Mouse (Mus musculus): Measurements from ENCODE around the gene Ccdc107. TPM values are rescaled to one million over a fixed set of nuclear protein-coding genes. Genes with fewer than 3 reads are reported as not detected.
A peak's percentile ranks its signal among the peaks of the same experiment; 100 is the strongest.

The Ccdc107 gene
- polyA plus RNA-seq, 1 experiment from 2014 or later, result 85.8 TPM

DNA sequence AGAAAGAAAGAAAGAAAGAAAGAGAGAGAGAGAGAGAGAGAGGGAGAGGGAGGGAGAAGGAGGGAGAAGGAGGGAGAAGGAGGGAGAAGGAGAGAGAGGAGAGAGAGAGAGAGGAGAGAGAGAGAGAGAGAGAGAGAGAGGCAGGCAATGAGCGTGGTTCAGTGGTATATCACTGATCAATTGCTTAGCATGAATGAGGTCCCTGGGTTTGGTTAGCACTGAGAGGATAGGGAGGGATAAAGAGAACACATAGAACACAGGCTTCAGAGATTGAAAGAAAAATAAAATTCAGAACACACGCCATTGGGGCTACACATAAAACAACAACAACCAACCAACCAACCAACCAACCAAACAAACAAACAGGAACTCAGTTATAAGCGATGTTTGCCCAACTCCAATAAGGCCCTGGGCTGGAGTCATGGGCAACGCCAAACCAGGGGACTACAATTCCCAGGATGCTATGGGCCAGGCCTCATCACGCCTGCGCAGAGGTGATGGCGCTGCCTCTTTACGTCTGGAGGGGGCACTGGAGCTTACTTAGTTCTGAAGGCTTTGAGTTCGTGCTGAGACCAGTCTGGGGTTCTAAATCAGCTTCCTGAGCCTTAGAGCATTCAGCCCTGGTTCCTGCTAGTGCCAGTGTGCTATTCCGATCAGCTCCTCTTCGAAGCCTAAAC, 14.7 kb upstream of the Ccdc107 start:
- H3K9me3 ChIP-seq (ENCODE audit: control insufficient read depth, low read length), result no peaks in the 10 kb centered on the region
- H3K4me3 ChIP-seq (ENCODE audit: control insufficient read depth in 1 of 2, insufficient read depth in 1 of 2, low read depth in 1 of 2, low read length in 2 of 2), result peak overlapping the region; percentile 28 to 44
- peak overlapping the region in 1 of 2 experiments; percentile 2; a peak in 1 of 4 replicates for H3K27ac ChIP-seq (replicated peaks in 1 of 2; ENCODE audit: control insufficient read depth in 1 of 2, insufficient read depth in 1 of 2, low read depth in 2 of 2, low read length in 2 of 2)
- peaks cover 4 to 6% of the 10 kb centered on the region in 2 experiments; a peak in 1 of 4 replicates for H3K4me1 ChIP-seq (ENCODE audit: control insufficient read depth in 2 of 2, insufficient read depth in 2 of 2, low read length in 2 of 2)
- H3K4me2 ChIP-seq (ENCODE audit: low read length), result peak overlapping the region; percentile 58
- no peaks in the 10 kb centered on the region for H3K36me3 ChIP-seq (ENCODE audit: control insufficient read depth, insufficient read depth, low read length)
- peak; percentile 63; the same call in 1 of the 2 replicates for ATAC-seq (ENCODE audit: insufficient number of reproducible peaks, insufficient read depth, low FRiP score, low read depth)
- WGBS, result 15% methylated on average over 11 of the region's 11 CpGs
- H3K27me3 ChIP-seq (ENCODE audit: control insufficient read depth, insufficient read depth, low read length), result no peaks in the 10 kb centered on the region
- H3K9ac ChIP-seq (ENCODE audit: low read length), result peak overlapping the region; percentile 63

DNA sequence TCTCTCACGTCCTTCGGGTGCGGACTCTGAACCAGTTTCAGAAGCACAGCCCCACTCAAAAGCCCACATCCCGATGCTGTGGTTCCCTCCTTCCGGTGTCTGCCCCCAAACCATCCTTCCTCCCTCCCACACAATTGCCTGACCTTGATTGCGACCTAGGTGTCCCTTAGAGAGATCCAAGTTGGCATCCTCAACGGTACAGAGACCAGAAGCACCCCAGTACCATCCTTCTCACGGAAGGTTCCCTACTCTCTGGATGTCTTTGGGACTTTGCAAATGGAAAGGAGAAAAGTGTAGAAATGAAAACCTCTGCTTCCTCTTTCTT, 14.2 kb upstream of the Ccdc107 start:
- WGBS, result 47% methylated on average over 8 of the region's 8 CpGs
- peak overlapping the region; percentile 58 for H3K4me2 ChIP-seq (ENCODE audit: low read length)
- H3K9me3 ChIP-seq (ENCODE audit: control insufficient read depth, low read length), result no peaks in the 10 kb centered on the region
- H3K36me3 ChIP-seq (ENCODE audit: control insufficient read depth, insufficient read depth, low read length), result no peaks in the 10 kb centered on the region
- peaks cover 4 to 6% of the 10 kb centered on the region in 2 experiments; a peak in 1 of 4 replicates for H3K4me1 ChIP-seq (ENCODE audit: control insufficient read depth in 2 of 2, insufficient read depth in 2 of 2, low read length in 2 of 2)
- peak overlapping the region in 1 of 2 experiments; percentile 2; a peak in 1 of 4 replicates for H3K27ac ChIP-seq (replicated peaks in 1 of 2; ENCODE audit: control insufficient read depth in 1 of 2, insufficient read depth in 1 of 2, low read depth in 2 of 2, low read length in 2 of 2)
- peak overlapping the region; percentile 63 for H3K9ac ChIP-seq (ENCODE audit: low read length)
- peak; percentile 44; the same call in 1 of the 2 replicates for ATAC-seq (ENCODE audit: insufficient number of reproducible peaks, insufficient read depth, low FRiP score, low read depth)
- no peaks in the 10 kb centered on the region for H3K27me3 ChIP-seq (ENCODE audit: control insufficient read depth, insufficient read depth, low read length)
- peak overlapping the region; percentile 28 to 44 for H3K4me3 ChIP-seq (ENCODE audit: control insufficient read depth in 1 of 2, insufficient read depth in 1 of 2, low read depth in 1 of 2, low read length in 2 of 2)

DNA sequence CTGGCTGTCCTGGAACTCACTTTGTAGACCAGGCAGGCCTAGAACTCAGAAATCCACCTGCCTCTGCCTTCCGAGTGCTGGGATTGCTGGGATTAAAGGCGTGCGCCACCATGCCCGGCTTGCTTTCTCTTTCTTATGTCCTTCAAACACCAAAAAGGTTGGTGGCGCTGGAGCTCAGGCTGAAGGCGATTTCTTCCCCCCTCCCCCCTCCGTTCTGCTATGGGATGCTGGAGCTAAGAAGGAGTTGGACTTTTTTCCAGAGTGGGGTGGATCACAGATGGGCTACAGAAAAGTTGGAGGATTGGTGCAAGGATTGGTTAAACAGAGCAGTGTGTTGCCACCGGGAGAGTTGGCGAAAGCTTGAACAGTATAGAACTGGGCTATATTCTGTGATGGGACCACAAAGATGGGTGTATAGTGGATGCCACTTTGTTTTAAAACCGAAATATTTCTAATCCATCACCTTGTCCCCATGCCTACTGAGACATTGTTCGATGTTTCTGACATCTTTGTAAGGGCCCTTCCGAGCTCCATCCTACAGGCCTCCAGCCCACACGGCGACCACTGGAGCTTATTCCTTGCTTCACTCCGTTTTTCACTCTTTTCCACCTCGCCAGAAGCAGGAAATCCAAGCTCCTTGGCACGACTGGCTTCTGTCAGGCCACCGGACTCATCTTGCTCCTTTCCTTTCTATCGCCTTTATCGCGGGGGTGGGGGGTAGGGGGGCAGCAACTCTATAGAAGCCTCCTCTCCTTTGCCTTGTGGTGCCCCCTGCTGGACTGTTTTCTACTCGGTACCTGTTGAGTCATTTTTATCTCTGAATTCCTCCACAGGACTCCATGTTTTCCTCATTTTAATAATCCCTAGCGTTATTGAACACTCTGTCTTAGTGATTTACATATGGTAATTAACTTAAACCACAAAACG, 13.5 kb upstream of the Ccdc107 start:
- peak overlapping the region in 1 of 2 experiments; percentile 12; a peak in 1 of 4 replicates for H3K27ac ChIP-seq (replicated peaks in 1 of 2; ENCODE audit: control insufficient read depth in 1 of 2, insufficient read depth in 1 of 2, low read depth in 2 of 2, low read length in 2 of 2)

DNA sequence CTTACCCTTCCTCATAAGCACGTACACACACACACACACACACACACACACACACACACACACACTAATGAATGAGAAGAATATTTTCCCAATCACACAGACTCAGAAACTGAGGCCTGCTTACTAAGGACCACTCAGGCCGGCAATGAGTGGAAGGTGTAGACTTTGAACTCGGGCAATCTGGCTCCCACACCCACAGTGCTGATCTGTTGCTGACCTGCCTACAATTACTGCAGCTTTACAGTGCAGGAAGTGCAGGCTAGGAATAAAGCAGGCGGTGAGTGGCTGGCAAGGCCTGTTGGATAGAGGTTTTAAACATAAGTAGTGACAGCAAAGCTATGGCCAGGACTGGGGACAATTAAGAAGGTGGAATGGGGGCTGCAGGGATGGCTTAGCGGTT, 11.7 kb upstream of the Ccdc107 start:
- H3K9me3 ChIP-seq (ENCODE audit: control insufficient read depth, low read length), result no peaks in the 10 kb centered on the region
- H3K4me2 ChIP-seq (ENCODE audit: low read length), result no peak overlapping the region
- H3K27ac ChIP-seq (replicated peaks in 1 of 2; ENCODE audit: control insufficient read depth in 1 of 2, insufficient read depth in 1 of 2, low read depth in 2 of 2, low read length in 2 of 2), result no peak overlapping the region
- H3K27me3 ChIP-seq (ENCODE audit: control insufficient read depth, insufficient read depth, low read length), result no peaks in the 10 kb centered on the region
- H3K4me3 ChIP-seq (ENCODE audit: control insufficient read depth in 1 of 2, insufficient read depth in 1 of 2, low read depth in 1 of 2, low read length in 2 of 2), result no peak overlapping the region
- peaks cover 4 to 6% of the 10 kb centered on the region in 2 experiments; a peak in 1 of 4 replicates for H3K4me1 ChIP-seq (ENCODE audit: control insufficient read depth in 2 of 2, insufficient read depth in 2 of 2, low read length in 2 of 2)
- WGBS, result 80% methylated on average over 5 of the region's 5 CpGs
- no peak overlapping the region for H3K9ac ChIP-seq (ENCODE audit: low read length)
- no peak for ATAC-seq (ENCODE audit: insufficient number of reproducible peaks, insufficient read depth, low FRiP score, low read depth)
- no peaks in the 10 kb centered on the region for H3K36me3 ChIP-seq (ENCODE audit: control insufficient read depth, insufficient read depth, low read length)

More for the DNA sequence above, 13.5 kb upstream of the Ccdc107 start:
- Histone ChIP-seq H3K36me3 (ENCODE audit: control insufficient read depth, insufficient read depth, low read length) (no peaks in the 10 kb centered on the region), H3K4me2 (ENCODE audit: low read length) (peak overlapping the region; percentile 58), H3K9me3 (ENCODE audit: control insufficient read depth, low read length) (no peaks in the 10 kb centered on the region), H3K9ac (ENCODE audit: low read length) (no peak overlapping the region; the same call in 1 of the 2 replicates), H3K4me3 (ENCODE audit: control insufficient read depth in 1 of 2, insufficient read depth in 1 of 2, low read depth in 1 of 2, low read length in 2 of 2) (peak overlapping the region in 1 of 2 experiments; percentile 25; a peak in 1 of 4 replicates), H3K27me3 (ENCODE audit: control insufficient read depth, insufficient read depth, low read length) (no peaks in the 10 kb centered on the region), H3K4me1 (ENCODE audit: control insufficient read depth in 2 of 2, insufficient read depth in 2 of 2, low read length in 2 of 2) (peaks cover 4 to 6% of the 10 kb centered on the region in 2 experiments; a peak in 1 of 4 replicates)
- 37% methylated on average over 24 of the region's 24 CpGs for WGBS
- ATAC-seq (ENCODE audit: insufficient number of reproducible peaks, insufficient read depth, low FRiP score, low read depth), result no peak

DNA sequence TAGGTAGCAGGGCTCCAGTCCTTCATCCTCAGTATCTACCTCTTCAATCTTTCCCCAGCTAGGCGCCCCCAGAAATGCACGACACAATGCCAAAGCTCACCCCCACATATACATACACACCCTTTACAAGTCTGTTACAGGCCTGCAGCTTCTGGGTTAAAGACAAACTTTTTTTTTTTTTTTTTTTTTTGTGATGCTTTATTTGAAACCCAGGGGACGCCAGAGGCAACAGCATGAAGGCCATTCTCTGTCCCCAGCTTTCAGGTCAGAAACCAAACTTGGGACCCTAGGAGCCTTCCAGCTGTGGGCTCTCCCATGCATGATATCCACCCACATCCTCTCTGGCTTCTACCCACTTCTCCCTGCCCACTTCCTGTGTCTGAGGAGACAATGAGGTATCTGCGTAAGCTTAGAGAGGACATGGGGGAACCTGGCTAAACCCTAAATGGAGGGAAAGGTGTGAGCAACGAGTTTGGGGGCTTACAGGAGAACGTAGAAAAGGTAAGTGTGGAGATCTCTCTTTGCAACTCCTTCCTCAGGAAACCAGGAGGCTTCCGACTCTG, 10.7 kb upstream of the Ccdc107 start:
- no peaks in the 10 kb centered on the region for H3K27me3 ChIP-seq (ENCODE audit: control insufficient read depth, insufficient read depth, low read length)
- H3K36me3 ChIP-seq (ENCODE audit: control insufficient read depth, insufficient read depth, low read length), result no peaks in the 10 kb centered on the region
- no peak overlapping the region for H3K27ac ChIP-seq (replicated peaks in 1 of 2; ENCODE audit: control insufficient read depth in 1 of 2, insufficient read depth in 1 of 2, low read depth in 2 of 2, low read length in 2 of 2)
- no peak overlapping the region for H3K4me3 ChIP-seq (ENCODE audit: control insufficient read depth in 1 of 2, insufficient read depth in 1 of 2, low read depth in 1 of 2, low read length in 2 of 2)
- no peaks in the 10 kb centered on the region for H3K9me3 ChIP-seq (ENCODE audit: control insufficient read depth, low read length)
- no peak overlapping the region for H3K4me2 ChIP-seq (ENCODE audit: low read length)
- no peak overlapping the region for H3K9ac ChIP-seq (ENCODE audit: low read length)
- peaks cover 4 to 6% of the 10 kb centered on the region in 2 experiments; a peak in 1 of 4 replicates for H3K4me1 ChIP-seq (ENCODE audit: control insufficient read depth in 2 of 2, insufficient read depth in 2 of 2, low read length in 2 of 2)
- WGBS, result 67% methylated on average over 7 of the region's 7 CpGs
- ATAC-seq (ENCODE audit: insufficient number of reproducible peaks, insufficient read depth, low FRiP score, low read depth), result no peak

DNA sequence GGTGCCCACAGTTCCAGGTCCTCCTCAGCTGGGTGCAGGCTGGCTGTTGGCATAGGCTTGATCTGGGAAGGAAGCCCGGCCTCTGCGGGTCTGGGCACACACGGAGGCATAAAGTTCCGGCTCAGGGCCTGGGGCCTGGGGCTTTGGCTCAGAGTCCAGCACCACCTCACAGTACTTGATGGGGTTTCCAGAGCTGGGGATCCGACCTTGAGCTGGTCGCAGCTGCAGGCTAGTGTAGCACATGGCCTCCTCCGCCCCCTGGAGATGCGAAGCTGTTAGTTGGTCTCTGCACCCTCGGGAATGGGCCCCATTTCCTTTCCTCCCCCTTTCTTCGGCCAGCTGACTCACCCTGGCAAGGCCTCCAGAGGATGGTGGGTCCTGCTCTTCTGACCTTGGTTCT, 10.1 kb upstream of the Ccdc107 start:
- Histone ChIP-seq H3K4me3 (ENCODE audit: control insufficient read depth in 1 of 2, insufficient read depth in 1 of 2, low read depth in 1 of 2, low read length in 2 of 2) (no peak overlapping the region), H3K36me3 (ENCODE audit: control insufficient read depth, insufficient read depth, low read length) (no peaks in the 10 kb centered on the region), H3K27me3 (ENCODE audit: control insufficient read depth, insufficient read depth, low read length) (no peaks in the 10 kb centered on the region), H3K4me2 (ENCODE audit: low read length) (no peak overlapping the region), H3K9me3 (ENCODE audit: control insufficient read depth, low read length) (no peaks in the 10 kb centered on the region), H3K9ac (ENCODE audit: low read length) (no peak overlapping the region), H3K27ac (replicated peaks in 1 of 2; ENCODE audit: control insufficient read depth in 1 of 2, insufficient read depth in 1 of 2, low read depth in 2 of 2, low read length in 2 of 2) (no peak overlapping the region), H3K4me1 (ENCODE audit: control insufficient read depth in 2 of 2, insufficient read depth in 2 of 2, low read length in 2 of 2) (peaks cover 4 to 6% of the 10 kb centered on the region in 2 experiments; a peak in 1 of 4 replicates)
- no peak for ATAC-seq (ENCODE audit: insufficient number of reproducible peaks, insufficient read depth, low FRiP score, low read depth)
- 72% methylated on average over 10 of the region's 10 CpGs for WGBS

DNA sequence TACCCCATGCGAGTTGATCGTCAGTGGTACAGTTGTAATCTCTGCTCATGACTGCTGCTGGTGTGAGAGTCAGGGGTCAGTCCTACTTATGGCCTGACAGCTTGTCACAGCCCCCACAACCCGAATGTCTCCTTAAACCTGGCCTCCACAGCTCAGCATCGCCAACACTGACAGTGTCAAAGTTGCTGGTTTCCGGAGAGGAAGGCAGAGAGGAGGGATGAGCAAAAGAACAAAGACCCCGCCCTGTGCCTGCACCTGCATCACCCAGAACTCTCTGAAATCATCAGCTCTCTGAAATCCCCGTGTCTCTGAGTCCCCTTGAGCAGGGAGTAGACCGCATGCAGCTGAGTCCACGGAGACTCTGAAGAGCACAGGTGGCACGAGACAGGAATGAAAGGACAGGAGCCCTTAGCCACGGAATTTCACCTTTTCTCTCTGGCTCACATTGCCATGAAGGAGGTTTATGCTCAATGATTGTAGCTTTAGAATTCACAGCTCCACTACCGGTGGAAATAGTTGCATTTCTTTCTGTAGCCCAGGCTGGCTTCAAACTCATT, 9.1 kb upstream of the Ccdc107 start, which contains the start of gene Sit1:
Gene Sit1, minus strand, starts transcription at position 200 of the 557 bp plus-strand sequence.
- H3K4me1 ChIP-seq (ENCODE audit: control insufficient read depth in 2 of 2, insufficient read depth in 2 of 2, low read length in 2 of 2), result peaks cover 1 to 2% of the 10 kb centered on the region in 2 experiments; a peak in 1 of 4 replicates

More for the DNA sequence above, 9.1 kb upstream of the Ccdc107 start, which contains the start of gene Sit1:
- WGBS, result 50% methylated on average over 12 of the region's 12 CpGs
- no peak within 1 kb of the TSS for H3K27ac ChIP-seq (replicated peaks in 1 of 2; ENCODE audit: control insufficient read depth in 1 of 2, insufficient read depth in 1 of 2, low read depth in 2 of 2, low read length in 2 of 2)
- H3K27me3 ChIP-seq (ENCODE audit: control insufficient read depth, insufficient read depth, low read length), result no peaks in the 10 kb centered on the region
- no peak within 1 kb of the TSS for H3K4me3 ChIP-seq (ENCODE audit: control insufficient read depth in 1 of 2, insufficient read depth in 1 of 2, low read depth in 1 of 2, low read length in 2 of 2)
- H3K36me3 ChIP-seq (ENCODE audit: control insufficient read depth, insufficient read depth, low read length), result no peaks in the 10 kb centered on the region
- no peaks in the 10 kb centered on the region for H3K9me3 ChIP-seq (ENCODE audit: control insufficient read depth, low read length)
- no peak for ATAC-seq (ENCODE audit: insufficient number of reproducible peaks, insufficient read depth, low FRiP score, low read depth)
- no peak within 1 kb of the TSS for H3K4me2 ChIP-seq (ENCODE audit: low read length)
- no peak within 1 kb of the TSS for H3K9ac ChIP-seq (ENCODE audit: low read length)

Data from heart, embryonic 14.5 days (tissue).